Mouse (Mus musculus) liver, adult 2 months (tissue): ENCODE data around the gene Srsf2.

Source experiments
- CTCF ChIP-seq: fragments of 200-500 bp; IDR thresholded peaks from 2 replicates; pipeline ENCODE4 v1.5.1; 2011; ENCODE audit warnings: low read depth, low read length, control low read depth
- POLR2A ChIP-seq: fragments of 200-500 bp; IDR thresholded peaks from 2 replicates; pipeline ENCODE4 v1.6.1; 2011; ENCODE audit warnings: low read length, control low read depth; ENCODE audit not compliant: insufficient read depth; ENCODE audit errors: extremely low read depth

DNA sequence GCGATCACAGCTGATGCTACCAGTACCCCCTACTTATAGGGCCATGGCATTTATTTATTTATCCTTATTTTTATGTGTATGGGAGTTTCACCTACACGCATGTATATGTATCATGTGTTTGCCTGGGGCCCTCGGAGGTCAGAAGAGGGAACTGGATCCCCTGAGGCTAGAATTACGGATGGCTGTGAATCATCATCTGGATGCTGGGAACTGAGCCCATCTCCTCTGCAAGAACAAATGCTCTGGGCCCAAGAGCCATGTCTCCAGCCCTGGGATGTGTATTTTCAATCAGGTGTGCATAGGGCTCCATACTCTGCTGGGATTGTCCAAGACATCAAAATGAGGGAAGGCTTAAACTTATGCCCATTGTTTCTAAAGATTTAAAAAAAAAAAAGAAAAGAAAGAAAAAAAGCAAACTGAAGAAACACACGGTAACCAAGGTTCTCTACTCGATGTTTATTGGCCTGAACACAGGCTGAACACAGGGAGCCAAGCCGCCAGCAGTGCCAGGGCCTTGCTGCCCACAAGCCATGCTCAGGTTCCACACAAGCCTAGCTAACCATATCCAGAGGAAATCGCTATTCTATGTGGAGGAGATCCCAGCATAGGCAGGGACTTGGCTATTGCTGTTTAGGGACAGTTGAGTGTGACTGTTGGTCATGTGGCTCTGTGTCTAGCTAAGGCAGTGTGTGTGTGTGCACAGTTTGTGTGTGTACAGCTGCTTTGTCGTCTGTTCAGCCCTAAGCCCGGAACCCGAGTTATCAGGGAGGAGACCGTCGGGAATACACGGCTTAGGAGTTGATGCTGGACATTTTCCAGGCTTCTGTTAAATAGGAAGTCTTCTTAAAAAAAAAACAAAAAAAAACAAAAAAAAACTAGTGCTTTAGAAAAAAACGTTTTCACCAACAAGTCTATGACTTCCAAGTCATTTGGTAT, 46.5 kb downstream of the Srsf2 start:
- no peak for TF ChIP-seq CTCF
- TF ChIP-seq POLR2A, result no peak
